Mouse (Mus musculus) lung, postnatal 25 days (tissue): Measurements from ENCODE around the gene Tbxas1.
A peak's percentile ranks its signal among the peaks of the same experiment; 100 is the strongest.

Experiments
- DNase-seq: peaks from one replicate; pipeline ENCODE4 v3.0.0; 2022; ENCODE audit warnings: low spot score

The Tbxas1 gene

GRCm38 (mm10) chr6:38875258-38876070, at the start of gene Tbxas1:
Tbxas1 (plus strand) TSS chr6:38875404.
- peak; percentile 23 for DNase-seq

- DNase-seq, result no peak
Measured at GRCm38 (mm10) chr6:38825886-38826285, 49.3 kb upstream of the Tbxas1 start.

- DNase-seq, result no peak
Measured at GRCm38 (mm10) chr6:38826857-38827256, 48.3 kb upstream of the Tbxas1 start.

GRCm38 (mm10) chr6:38827435-38827834, 47.8 kb upstream of the Tbxas1 start:
- no peak for DNase-seq

GRCm38 (mm10) chr6:38828211-38828610, 47.0 kb upstream of the Tbxas1 start:
- DNase-seq, result no peak

GRCm38 (mm10) chr6:38829452-38829851, 45.8 kb upstream of the Tbxas1 start:
- DNase-seq, result no peak

GRCm38 (mm10) chr6:38833721-38834120, 41.5 kb upstream of the Tbxas1 start:
- no peak for DNase-seq

- no peak for DNase-seq
Measured at GRCm38 (mm10) chr6:38834727-38835126, 40.5 kb upstream of the Tbxas1 start.

- DNase-seq, result peak; percentile 50
Measured at GRCm38 (mm10) chr6:38835217-38835616, 40.0 kb upstream of the Tbxas1 start.

GRCm38 (mm10) chr6:38838061-38838460, 37.1 kb upstream of the Tbxas1 start:
- no peak for DNase-seq

GRCm38 (mm10) chr6:38839891-38840290, 35.3 kb upstream of the Tbxas1 start:
- DNase-seq, result no peak

GRCm38 (mm10) chr6:38840380-38840779, 34.8 kb upstream of the Tbxas1 start:
- DNase-seq, result no peak

GRCm38 (mm10) chr6:38840780-38841179, 34.4 kb upstream of the Tbxas1 start:
- no peak for DNase-seq

GRCm38 (mm10) chr6:38841551-38841950, 33.7 kb upstream of the Tbxas1 start:
- no peak for DNase-seq

- DNase-seq, result no peak
Measured at GRCm38 (mm10) chr6:38845117-38845516, 30.1 kb upstream of the Tbxas1 start.

GRCm38 (mm10) chr6:38845876-38846275, 29.3 kb upstream of the Tbxas1 start:
- DNase-seq, result no peak

GRCm38 (mm10) chr6:38846330-38847195, 28.6 kb upstream of the Tbxas1 start:
- no peak for DNase-seq

GRCm38 (mm10) chr6:38847447-38847846, 27.8 kb upstream of the Tbxas1 start:
- DNase-seq, result no peak

GRCm38 (mm10) chr6:38847958-38848910, 27.0 kb upstream of the Tbxas1 start:
- no peak for DNase-seq

GRCm38 (mm10) chr6:38850715-38851259, 24.4 kb upstream of the Tbxas1 start:
- no peak for DNase-seq

GRCm38 (mm10) chr6:38851740-38852139, 23.5 kb upstream of the Tbxas1 start:
- DNase-seq, result no peak
